Mouse (Mus musculus) gonadal fat pad, adult 2 months (tissue): ENCODE measurements around the gene Ppp1r16b. TPM values are rescaled to one million over a fixed set of nuclear protein-coding genes. Genes with fewer than 3 reads are reported as not detected.

ENCODE experiments used
- DNase-seq: peaks from one replicate; pipeline ENCODE4 v3.0.0-alpha.2; 2012; ENCODE audit warnings: low read depth
- polyA plus RNA-seq: library from polyadenylated mRNA; depleted of rRNA; stranded (reverse); fragments of >200 nt; gene quantifications from 2 replicates; pipeline ENCODE4 v1.2.3, GENCODE M21; 2012; rRNA removed

Gene Ppp1r16b
- polyA plus RNA-seq, 1 experiment, result 3.1 TPM

DNA sequence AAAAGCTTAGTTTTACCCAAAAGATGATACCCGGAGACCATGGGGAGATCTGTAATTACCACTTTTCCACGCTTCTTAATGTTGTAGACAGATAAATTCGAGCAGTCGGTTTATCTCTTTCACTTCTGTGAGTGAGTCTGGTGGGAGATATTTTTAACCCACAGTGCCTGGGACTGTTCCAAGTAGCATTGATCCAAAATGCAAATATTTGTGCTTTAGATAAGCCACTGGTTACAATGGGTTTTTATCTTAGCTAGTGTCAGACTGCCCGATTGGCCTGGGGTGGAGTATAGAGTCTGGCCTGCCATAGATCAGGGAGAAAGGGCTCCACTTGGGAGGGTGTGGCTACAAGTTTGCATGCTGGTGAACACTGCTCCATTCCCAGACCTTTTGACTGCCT is 103.6 kb downstream of the Ppp1r16b start:
- no peak for DNase-seq

DNA sequence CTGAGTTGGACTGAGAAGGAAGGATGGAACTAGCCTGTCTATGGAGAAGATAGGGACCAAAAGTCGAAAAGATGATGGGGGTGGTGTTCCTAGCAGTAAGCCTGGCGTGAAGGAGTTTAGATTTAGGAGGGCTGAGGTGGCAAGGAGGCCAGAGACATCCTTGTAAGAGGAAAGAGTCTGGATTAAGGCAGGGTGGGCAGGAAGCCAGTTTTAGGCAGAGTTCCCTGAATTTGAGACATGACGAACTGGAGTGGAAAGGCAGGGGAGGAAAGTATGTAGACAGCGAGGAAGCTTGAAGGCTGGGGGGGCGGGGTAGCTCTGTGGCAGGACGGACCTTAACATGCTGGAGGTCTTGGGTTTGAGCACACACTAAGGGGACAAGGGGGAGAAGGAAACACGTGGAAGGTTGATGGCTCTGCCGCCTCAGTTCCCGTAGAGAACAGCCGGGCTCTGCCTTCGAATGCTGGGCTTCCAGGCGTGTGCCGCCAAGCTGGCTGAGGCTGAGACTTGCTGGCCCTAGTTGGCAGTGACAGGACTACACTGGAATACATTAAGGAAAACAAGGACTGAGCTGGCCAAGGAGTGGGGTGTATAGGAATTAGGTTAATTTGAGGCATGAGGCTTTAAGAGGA is 105.0 kb downstream of the Ppp1r16b start:
- DNase-seq, result no peak

DNA sequence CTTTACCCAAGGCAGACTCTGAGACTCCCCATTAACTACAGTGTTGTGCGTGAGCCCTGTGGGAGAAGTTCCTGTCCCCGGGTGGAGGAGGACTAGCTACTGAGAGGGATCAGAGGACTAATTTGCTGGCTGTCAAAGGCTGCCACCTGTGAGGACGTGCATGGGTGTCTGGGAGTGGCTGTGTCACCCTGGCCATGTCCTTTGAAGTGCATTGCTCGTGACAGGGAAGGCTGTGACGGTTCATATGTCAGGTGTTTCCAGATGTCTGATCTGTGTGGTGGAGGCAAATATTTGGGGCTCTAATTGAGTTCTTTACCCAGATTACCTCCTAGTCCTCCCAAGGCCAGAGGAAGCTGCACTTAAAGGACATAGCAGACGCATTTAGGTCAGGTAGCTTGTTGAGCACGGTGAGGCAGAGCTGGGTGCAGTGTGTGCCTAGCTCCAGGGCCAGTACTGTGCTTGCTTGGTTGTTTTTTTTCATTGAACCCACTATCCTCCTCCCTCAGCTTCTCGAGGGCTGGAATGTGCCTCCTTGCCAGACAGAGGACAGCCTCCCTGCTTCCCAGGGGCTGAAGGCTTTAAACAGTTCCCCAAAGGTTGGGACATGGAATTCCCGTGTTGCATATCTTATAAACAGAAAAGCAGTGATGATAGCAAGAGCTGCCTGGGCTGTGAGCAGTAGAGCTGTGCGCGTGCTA is 106.0 kb downstream of the Ppp1r16b start:
- no peak for DNase-seq

DNA sequence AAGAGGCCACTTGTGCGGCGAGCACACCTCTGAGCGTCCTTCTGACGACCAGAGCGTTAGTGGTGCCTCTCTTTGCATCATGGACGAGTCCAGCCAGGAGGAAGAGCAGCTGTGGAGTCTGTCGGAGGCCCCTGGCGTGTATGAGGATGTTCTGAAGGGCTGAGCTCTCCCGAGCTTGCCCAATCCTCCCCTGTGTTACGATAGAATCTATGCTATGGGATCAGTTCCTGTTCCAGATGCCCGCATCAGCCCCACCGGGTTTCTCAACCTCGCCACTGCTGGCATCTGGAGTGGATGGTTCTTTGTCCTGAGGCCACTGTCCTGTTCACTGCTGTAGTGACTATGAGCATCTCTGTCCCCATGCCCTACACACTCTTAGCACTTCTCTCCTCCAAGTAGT is 107.6 kb downstream of the Ppp1r16b start:
- no peak for DNase-seq

DNA sequence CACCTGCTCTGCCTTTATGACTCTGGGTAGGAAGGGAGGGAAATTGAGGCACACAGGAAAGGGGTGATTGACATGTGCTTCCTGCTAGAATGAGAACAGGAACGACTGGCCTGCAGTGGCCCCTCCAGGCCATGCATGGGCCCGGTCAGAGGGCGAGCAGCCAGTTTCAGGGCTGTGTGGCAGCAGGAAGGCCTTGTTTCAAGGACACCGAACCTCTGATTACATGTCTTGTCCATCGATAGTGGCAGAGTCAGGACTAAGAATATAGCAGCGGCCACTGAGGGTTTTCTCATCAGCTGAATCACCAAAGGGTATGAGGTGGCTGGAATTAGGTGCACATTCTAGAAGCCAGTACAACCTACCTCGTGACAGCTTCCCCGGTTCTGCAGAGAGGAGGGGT is 109.7 kb downstream of the Ppp1r16b start:
- DNase-seq, result no peak

DNA sequence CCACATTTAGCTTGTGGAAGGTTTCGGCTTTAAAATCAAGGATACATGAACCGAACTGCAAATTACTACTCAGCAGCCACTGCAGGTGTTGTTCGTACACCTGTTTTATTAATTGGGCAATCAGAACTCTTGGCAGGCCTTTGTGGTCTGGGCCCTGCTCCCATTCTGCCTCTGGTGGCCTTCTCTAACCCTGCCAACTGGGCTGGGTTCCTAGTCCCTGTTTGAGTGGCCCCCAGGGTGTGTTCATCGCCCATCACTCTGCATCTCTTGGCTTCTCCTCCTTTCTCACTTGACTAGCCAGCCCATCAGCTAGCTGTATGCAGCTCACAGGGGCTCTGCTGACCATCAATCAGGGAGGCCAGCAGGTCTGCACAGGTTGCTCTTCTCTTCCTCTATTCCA is 111.5 kb downstream of the Ppp1r16b start:
- DNase-seq, result peak; percentile 58

DNA sequence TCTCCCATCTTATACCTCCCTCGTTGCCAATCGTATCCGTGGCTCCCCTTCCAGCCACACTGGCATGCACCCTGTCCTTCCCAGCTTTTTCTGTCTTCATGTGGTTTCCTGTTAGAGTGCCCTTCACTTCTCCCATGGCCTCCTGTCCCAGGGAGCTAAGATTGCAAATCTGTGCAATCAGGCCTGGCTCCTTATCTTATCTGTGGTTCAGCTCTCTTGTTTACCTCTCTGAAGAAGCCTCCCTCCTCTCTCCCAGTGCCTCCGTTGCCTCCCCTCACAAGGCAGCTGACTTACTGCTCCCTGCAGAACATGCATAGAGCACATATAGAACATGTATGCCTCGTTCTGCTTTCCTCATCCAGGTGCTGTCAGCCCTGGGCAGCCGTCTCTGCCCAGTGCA is 112.3 kb downstream of the Ppp1r16b start:
- no peak for DNase-seq

DNA sequence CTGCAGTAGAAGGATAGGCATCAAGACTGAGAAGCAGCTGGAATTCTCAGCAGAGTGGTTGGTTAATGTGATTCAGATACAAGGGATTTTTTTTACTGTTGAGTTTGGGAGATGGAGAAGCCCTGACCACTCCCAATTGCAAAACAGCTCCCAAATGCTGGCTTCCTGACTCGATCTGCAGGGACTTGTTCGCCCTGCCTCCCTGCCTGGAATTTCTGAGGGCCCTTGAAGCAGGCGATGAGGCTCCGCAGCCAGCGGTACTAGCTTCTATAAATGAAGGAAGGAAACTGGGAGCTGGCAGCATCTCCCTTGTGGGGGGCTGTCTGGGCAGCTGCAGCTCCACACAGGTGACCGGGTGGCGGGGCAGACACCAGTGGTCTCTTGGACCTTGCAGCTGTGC is 113.2 kb downstream of the Ppp1r16b start:
- DNase-seq, result no peak

DNA sequence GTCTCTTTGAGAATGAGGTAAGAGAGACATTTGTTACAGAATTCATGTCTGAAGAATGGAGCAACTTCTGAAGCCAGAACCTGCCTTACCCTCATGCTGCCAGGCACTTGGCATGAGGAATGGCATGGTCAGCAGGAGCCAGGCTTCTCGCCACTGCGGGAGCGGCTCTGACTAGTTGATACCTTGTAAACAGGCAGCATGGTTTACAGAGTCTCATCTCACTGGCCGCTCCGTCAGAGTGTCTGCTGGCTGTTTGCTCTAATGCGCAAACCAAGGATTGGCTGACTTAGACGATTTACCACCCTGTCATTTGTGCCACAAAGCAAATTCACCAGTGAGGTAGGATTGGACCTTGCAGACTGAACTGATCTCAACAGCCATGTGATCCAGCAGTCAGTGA is 115.9 kb downstream of the Ppp1r16b start:
- no peak for DNase-seq

DNA sequence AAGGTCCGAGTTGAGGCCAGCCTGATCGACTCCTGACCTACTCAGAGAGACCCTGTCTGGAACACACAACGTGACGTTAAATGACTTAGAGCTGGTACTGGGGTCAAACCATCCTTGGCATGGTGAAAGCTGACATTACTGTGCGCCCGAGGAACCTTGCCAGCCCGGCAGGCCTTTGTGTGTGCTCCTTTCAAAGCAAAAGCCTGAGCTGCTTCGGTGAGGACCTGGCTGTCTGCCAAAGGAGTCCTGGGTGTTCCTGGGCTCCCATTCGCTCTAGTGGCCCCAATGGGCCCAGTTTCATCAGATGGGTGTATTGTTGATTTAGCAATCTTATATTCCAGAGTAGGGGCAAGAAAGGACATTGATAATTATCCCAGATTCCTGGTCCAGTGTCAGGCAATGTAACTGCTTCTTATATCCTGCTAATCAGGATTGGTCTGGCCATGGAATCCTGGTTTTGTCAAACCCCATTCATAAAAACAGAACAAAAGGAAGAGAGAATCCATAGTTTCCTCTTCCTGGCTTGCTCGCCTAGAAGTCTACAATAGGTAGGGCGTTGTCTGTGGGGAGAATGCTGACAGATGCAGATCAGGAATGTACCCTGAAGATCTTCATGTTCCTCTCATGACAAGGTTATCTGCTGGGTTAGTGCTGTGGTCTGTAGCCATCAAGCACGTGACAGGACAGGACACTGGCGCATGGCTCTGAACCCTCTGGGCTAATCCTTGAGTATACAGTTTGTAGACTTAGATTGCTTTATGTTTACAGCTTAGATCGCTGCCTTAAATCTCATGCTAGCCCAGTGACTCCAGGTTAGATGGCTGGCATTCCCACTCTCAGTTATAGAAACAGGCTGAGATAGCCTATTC is 122.0 kb downstream of the Ppp1r16b start:
- DNase-seq, result no peak

DNA sequence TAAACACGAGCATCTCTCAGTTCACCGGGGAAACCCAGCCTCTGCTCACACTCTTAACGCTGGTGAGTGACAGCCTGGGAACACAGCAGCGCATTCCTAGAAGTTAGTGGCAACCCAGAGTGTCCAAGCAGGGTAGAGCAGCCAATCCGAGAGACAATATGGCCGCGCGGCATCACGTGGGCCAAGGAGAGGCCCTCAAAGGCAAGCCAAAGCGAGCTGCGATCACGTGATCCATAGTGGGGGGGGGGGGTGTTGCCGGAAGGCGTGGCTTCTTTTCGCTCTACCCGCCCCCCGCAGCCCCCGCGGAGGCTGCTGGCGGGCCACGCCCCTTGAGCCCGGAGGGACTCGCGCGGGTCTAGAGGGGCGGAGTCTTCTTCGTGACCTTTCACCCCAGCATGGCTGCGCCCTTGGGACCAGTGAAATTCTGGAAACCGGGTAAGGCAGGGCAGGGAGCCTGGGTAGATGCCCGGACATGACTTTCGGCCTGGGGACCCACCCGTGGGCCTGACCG is 129.4 kb downstream of the Ppp1r16b start, which contains the start of gene Dhx35:
Gene Dhx35 (plus strand): TSS at position 314 of the 511 bp plus-strand sequence.
- peak; percentile 46 for DNase-seq

DNA sequence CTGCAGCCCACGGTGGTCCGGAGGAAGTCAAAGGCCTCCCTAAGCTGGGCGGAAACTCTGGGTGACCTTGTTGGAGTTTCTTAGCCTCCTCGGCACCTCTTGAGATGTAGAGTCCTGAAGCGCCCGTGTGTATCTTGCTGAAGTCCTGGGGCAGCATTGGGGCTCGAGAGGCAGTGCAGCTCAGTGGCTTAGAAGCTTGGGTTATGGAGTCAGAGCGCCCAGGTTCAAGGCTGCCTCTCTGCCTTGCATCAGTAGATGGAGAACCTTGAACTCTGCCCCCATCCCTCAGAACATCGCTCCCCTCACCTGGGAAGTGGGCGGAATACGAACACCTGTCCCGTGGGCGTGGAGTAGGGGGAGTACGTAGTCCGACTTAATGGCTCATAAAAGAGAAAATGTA is 129.8 kb downstream of the Ppp1r16b start:
- no peak for DNase-seq

DNA sequence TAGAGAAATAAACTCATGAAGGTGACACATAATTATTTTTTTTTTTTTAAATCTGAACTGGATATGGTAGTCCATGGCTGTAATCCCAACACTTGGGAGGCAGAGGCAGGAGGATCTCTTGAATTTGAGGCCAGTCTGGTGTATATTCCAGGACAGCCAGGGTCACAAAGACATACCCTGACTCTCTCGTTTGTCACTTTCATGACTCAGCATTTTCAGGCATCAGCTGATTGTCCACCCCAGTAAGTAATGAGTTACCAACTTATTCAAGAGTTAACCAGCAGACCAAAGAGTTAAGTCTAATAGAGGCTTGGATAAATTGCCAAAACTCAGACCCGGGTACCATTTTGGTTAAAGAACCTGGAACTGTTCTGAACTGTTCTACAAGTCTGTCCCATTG is 130.7 kb downstream of the Ppp1r16b start:
- no peak for DNase-seq

DNA sequence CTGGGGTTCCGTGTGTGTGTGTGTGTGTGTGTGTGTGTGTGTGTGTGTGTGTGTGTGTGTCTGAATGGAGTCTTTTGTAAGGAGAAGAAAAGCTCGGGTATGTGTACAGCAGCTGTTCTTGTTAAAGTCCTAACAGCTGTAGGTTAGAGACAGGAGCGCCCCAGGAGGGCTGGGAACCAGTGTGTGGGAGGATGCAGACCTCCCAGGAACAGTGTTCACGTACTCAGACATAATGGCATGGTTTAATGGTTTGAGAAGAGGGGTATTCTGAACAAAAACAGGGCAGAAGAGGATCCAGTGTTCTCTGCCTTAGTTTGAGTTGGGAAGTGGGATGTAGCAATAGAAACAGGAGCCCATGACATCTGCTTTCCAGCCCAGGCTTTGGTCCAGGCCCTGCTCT is 134.1 kb downstream of the Ppp1r16b start:
- no peak for DNase-seq

DNA sequence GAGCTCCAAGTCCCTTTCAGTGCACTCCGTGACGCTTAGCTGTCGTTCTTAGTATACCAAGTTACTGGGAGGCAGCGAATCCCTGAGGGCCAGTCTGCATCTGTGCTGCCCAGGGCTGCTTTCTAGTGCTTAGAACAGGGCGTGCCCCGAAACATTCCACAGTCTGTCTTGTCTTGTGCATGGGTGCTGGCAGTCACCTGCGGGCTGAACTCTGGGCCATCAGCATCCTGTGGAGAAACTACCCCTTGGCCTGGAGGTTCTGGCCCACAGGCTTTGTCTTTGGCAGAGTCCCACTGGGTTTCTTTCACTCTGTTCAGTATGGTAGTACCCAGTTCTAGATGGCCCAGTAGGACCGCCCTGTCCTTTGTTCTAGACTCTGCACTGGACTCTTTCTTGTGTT is 135.6 kb downstream of the Ppp1r16b start:
- DNase-seq, result no peak

DNA sequence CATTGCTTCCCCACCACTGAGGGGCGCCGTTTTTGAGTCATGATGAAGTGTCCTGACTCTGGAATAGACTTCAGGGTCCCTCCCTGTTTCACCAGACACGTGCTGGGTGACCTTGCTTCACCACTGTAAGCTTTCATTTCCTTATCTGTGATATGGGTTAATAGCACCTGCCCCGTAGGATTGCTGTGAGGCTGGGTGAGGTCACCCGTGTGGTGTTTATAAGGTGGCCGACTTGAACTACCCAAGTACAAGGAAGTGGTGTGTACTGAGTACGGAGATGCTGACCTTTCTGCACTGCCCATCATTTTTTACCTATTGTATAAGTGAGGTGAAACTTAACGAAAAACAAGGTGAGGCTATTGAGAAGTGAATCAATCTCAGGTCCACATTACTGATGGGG is 138.4 kb downstream of the Ppp1r16b start:
- no peak for DNase-seq

DNA sequence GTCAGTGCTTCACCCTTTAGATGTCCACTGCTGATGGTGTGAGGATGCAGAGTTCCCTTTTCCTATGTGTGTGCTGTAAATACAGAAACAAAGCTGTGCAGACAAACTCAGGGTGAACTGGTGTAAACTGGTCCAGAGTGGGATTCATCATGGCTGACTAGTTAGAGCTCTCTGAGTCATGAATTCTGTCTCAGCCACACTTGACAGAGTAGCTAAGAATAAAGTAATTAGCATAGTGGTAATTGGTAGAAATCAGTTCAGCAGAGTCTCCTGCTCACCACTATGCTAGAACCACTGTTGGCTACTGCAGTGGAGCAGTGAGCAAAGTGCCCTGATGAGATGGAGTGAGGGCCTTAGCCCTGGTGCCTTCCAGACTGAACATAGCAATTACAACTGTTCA is 150.5 kb downstream of the Ppp1r16b start:
- DNase-seq, result no peak

Other genes starting within 250 kb of the Ppp1r16b start
- gene Adig, start 162.8 kb upstream of the Ppp1r16b start, polyA plus RNA-seq, result 211 and 252 TPM in 2 replicates
- 4.7 and 5.4 TPM in 2 replicates for gene Arhgap40, start 152.6 kb upstream of the Ppp1r16b start, polyA plus RNA-seq
- gene Slc32a1, start 54.6 kb upstream of the Ppp1r16b start, polyA plus RNA-seq, result not detected in 2 replicates
- gene Actr5, start 40.5 kb upstream of the Ppp1r16b start, polyA plus RNA-seq, result 5.5 and 6.3 TPM in 2 replicates
- 7.6 and 10.5 TPM in 2 replicates for gene Fam83d, start 102.7 kb downstream of the Ppp1r16b start, polyA plus RNA-seq
- 12.6 and 17.5 TPM in 2 replicates for gene Dhx35, start 129.4 kb downstream of the Ppp1r16b start, polyA plus RNA-seq